In the genomic region with DNA sequence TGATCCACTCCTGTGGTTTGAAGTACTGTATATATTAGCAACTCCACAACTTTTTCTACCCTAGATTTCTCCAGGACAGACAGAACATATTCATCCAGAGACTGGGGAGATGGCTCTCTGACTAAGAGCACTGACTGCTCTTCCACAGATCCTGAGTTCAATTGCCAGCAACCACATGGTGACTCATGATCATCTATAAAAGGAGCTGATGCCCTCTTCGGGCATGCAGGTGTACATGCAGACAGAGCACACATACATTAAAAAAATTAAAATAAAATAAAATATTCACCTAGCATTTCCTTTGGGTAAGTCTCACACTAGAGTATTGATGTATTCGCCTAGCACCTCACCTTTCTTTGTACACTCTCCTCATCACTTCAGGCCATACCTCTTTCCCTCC, we compare ENCODE assay signal across 36 mouse cellular contexts. TPM values are rescaled to one million over a fixed set of nuclear protein-coding genes. Genes with fewer than 3 reads are reported as not detected.
A peak's percentile ranks its signal among the peaks of the same experiment; 100 is the strongest.
DNase-seq lines count a peak whose midpoint lies in the region; ATAC-seq and TF ChIP-seq lines count a peak whose summit lies in the region.
"Had no signal": no experiment of that assay in that cellular context is flagged by ENCODE, and none has a peak within 500 bp of the region (broad histone marks: within the 10 kb centered on the region; RNA-seq: fewer than 3 reads in every experiment).

No protein-coding gene starts in this region.

- no peaks in the 10 kb centered on the region for H3K27me3 ChIP-seq in E14TG2a.4 (ENCODE audit: insufficient read depth, low read length)

- H3K36me3 ChIP-seq in E14TG2a.4 (ENCODE audit: insufficient read depth, low read length), result no peaks in the 10 kb centered on the region
- H3K36me3 ChIP-seq: embryonic facial prominence, embryonic 12.5 days; embryonic facial prominence, embryonic 15.5 days; forebrain, embryonic 12.5 days; forebrain, embryonic 15.5 days; G1E; heart, embryonic 12.5 days; heart, embryonic 15.5 days; hindbrain, embryonic 10.5 days; hindbrain, embryonic 13.5 days had no signal

- peak; percentile 19 for DNase-seq in CD4-positive, CD25-positive, alpha-beta regulatory T cell, adult 2 months (ENCODE audit: low read depth, low spot score)
- DNase-seq in 3134 (ENCODE audit: extremely low read depth, insufficient read length, low spot score) (peak; percentile 24), NIH3T3 (ENCODE audit: low read depth) (peak; percentile 50), adipocyte (ENCODE audit: low spot score) (no peak)
- DNase-seq in thymus, postnatal 0 days (ENCODE audit: low spot score), result no peak
- DNase-seq: adrenal gland, postnatal 14 days; cerebellum, adult 11 months; cerebellum, adult 2 months; cerebellum, adult 9-11 months; cerebellum, postnatal 25 days; gastrocnemius, postnatal 10 days; gastrocnemius, postnatal 36 days; heart, postnatal 10 days; heart, postnatal 36 days; kidney, adult 11 months; kidney, adult 8-10 months had no signal

- H3K9me3 ChIP-seq in E14TG2a.4 (ENCODE audit: low read length), result no peaks in the 10 kb centered on the region
- H3K9me3 ChIP-seq: embryonic facial prominence, embryonic 12.5 days; embryonic facial prominence, embryonic 15.5 days; forebrain, embryonic 12.5 days; forebrain, embryonic 15.5 days; heart, embryonic 12.5 days; heart, embryonic 15.5 days; hindbrain, embryonic 10.5 days; hindbrain, embryonic 13.5 days had no signal

- ATAC-seq in CD4-positive, CD25-positive, alpha-beta regulatory T cell, adult 4 months, result no peak
- no peak for ATAC-seq in erythroblast, adult 5-6 weeks (replicated peaks; ENCODE audit: low FRiP score, poor library complexity, severe bottlenecking)
- ATAC-seq: activated CD4-positive, CD25-positive, alpha-beta regulatory T cell, adult 4 months; forebrain, embryonic 15.5 days; hindbrain, postnatal 0 days; inflammation-experienced regulatory T-cells, adult 6 months had no signal

- peaks cover 78% of the 10 kb centered on the region for H3K4me1 ChIP-seq in E14TG2a.4 (replicated peaks; ENCODE audit: low read depth, low read length)

- peak; percentile 15 for TF ChIP-seq CTCF in E14TG2a.4 (conservative IDR thresholded peaks at IDR 0.05; ENCODE audit: low read length)

- H3K4me3 ChIP-seq in E14TG2a.4 (replicated peaks; ENCODE audit: low read length), result no peak overlapping the region
- H3K4me3 ChIP-seq: embryonic facial prominence, embryonic 12.5 days; embryonic facial prominence, embryonic 15.5 days; erythroblast, embryonic 14.5 days; forebrain, embryonic 12.5 days; forebrain, embryonic 15.5 days; heart, embryonic 12.5 days; heart, embryonic 15.5 days; hindbrain, embryonic 10.5 days; hindbrain, embryonic 13.5 days had no signal

RNA-seq across cellular contexts. Expression of a gene that starts 4.2 kb away (rescaled TPM):
- polyA plus RNA-seq in CD4-positive, CD25-positive, alpha-beta regulatory T cell, adult 4 months (2017; shearing (Covaris generic)), result 10 to 100 TPM; 11.2 to 25.9 TPM
- 1.8 TPM in 2 replicates for polyA plus RNA-seq in thymus, postnatal 0 days (2015; fragmentation: Nextera tagmentation; extraction: Ambion mirVana)
- not detected in 2 replicates for total RNA-seq in erythroblast, adult 5-6 weeks (2015; ENCODE audit: low replicate concordance)
- 0.42 TPM in 1 of 2 replicates, not detected in the other for total RNA-seq in erythroblast, adult 5-6 weeks (2017; ENCODE audit: low replicate concordance)
- polyA plus RNA-seq: erythroblast, embryonic 14.5 days; G1E; heart, embryonic 12.5 days; hindbrain, embryonic 13.5 days; hindbrain, postnatal 0 days had no signal

RNA-seq across cellular contexts. Expression of a gene that starts 50.7 kb away (rescaled TPM):
- not detected for polyA plus RNA-seq in CD4-positive, CD25-positive, alpha-beta regulatory T cell, adult 4 months (2017; shearing (Covaris generic))
- polyA plus RNA-seq in thymus, postnatal 0 days (2015; fragmentation: Nextera tagmentation; extraction: Ambion mirVana), result 0.89 and 1.4 TPM in 2 replicates
- not detected in 2 replicates for total RNA-seq in erythroblast, adult 5-6 weeks (2015; ENCODE audit: low replicate concordance)
- not detected in 2 replicates for total RNA-seq in erythroblast, adult 5-6 weeks (2017; ENCODE audit: low replicate concordance)
- total RNA-seq: adrenal gland, adult 18-20 months; adrenal gland, postnatal 14 days; adrenal gland, postnatal 4 days; common myeloid progenitor, adult 5-6 weeks; G1E; granulocyte monocyte progenitor cell, adult 5-6 weeks; heart, postnatal 10 days; heart, postnatal 36 days; hindbrain, postnatal 0 days had no signal
- polyA plus RNA-seq: activated CD4-positive, CD25-positive, alpha-beta regulatory T cell, adult 4 months; cerebellum, adult 2 months; erythroblast, embryonic 14.5 days; forebrain, embryonic 15.5 days; G1E; heart, embryonic 12.5 days; heart, embryonic 15.5 days; hindbrain, embryonic 10.5 days; hindbrain, embryonic 13.5 days; hindbrain, postnatal 0 days; inflammation-experienced regulatory T-cells, adult 6 months had no signal

Comparison
In these comparisons a context has a peak if more than half of its experiments do, and no peak if none do; other contexts are left out.
1. DNase-seq: peak in CD4-positive, CD25-positive, alpha-beta regulatory T cell, adult 2 months (single experiment), 3134 (single experiment) and NIH3T3 (single experiment); none in thymus, postnatal 0 days (single experiment) and adipocyte (single experiment).